Mouse (Mus musculus): ENCODE measurements at regions not wholly inside any gene's neighbourhood (a gene's known extent, or its start where the extent isn't known, plus 50 kb on each side); places are given as distances from the start of the nearest gene placed in this dataset.
A peak's percentile ranks its signal among the peaks of the same experiment; 100 is the strongest.

GRCm38 (mm10) chr16:74651244-74651643 lies 239.6 kb upstream of the Robo2 start:
- H3K4me1 ChIP-seq (ENCODE audit: control insufficient read depth, insufficient read depth, low read length) = no peaks in the 10 kb centered on the region
- no peaks in the 10 kb centered on the region for H3K27me3 ChIP-seq (replicated peaks; ENCODE audit: control insufficient read depth, insufficient read depth, low read length)
- H3K4me2 ChIP-seq (ENCODE audit: low read length) = no peak overlapping the region
- ATAC-seq (peak; percentile 34; the same call in 1 of the 2 replicates), DNase-seq (ENCODE audit: low spot score) (peak; percentile 39)
- no peak overlapping the region for H3K9ac ChIP-seq (ENCODE audit: low read length)
- H3K36me3 ChIP-seq (ENCODE audit: control insufficient read depth, insufficient read depth, low read length) = no peaks in the 10 kb centered on the region
- H3K27ac ChIP-seq (ENCODE audit: low read depth, low read length) = no peak overlapping the region
- 46% methylated on average over 3 of the region's 3 CpGs for WGBS
- no peaks in the 10 kb centered on the region for H3K9me3 ChIP-seq (replicated peaks; ENCODE audit: control insufficient read depth, low read length)
- no peak overlapping the region for H3K4me3 ChIP-seq (ENCODE audit: low read depth, low read length)

DNA sequence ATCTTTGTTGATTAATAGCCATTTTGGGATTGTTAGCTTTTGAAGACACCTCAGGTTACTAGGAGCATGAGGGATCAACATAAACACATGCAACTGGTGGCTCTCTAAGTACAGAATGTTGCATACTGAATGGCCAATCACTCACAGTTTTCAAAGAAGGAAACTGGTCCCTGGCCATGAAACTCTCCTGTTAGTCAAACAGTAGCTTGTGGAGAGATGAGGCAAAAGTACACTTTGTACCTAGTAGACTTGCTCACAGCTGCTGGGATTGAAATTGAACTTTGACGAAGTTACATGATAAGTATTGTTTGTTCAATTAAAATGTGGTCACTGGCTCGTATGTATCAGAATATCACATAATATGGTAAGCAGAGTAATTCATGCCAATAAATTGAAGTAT lies 237.6 kb upstream of the Robo2 start:
- no peak for ATAC-seq

DNA sequence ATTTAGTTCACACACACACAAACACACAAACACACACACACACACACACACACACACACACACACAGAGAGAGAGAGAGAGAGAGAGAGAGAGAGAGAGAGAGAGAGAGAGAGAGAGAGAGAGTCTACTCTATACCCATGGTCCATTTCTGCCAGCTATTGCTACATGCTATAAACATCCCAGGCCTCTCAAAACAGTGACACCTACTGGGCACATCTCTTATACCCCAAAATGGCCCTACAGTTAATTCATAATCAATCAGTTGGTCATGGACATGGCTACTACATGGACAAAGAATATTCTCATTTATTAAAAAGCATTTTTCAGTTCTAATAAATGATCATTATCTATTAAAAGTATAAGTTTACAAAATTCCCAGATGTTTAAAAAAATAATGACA lies 236.8 kb upstream of the Robo2 start:
- H3K27me3 ChIP-seq (replicated peaks; ENCODE audit: control insufficient read depth, insufficient read depth, low read length) = no peaks in the 10 kb centered on the region

More for the DNA sequence above, 237.6 kb upstream of the Robo2 start:
- Histone ChIP-seq H3K9ac (ENCODE audit: low read length) (no peak overlapping the region), H3K4me3 (ENCODE audit: low read depth, low read length) (no peak overlapping the region), H3K4me2 (ENCODE audit: low read length) (no peak overlapping the region), H3K36me3 (ENCODE audit: control insufficient read depth, insufficient read depth, low read length) (no peaks in the 10 kb centered on the region), H3K27me3 (replicated peaks; ENCODE audit: control insufficient read depth, insufficient read depth, low read length) (no peaks in the 10 kb centered on the region), H3K27ac (ENCODE audit: low read depth, low read length) (no peak overlapping the region), H3K9me3 (replicated peaks; ENCODE audit: control insufficient read depth, low read length) (no peaks in the 10 kb centered on the region), H3K4me1 (ENCODE audit: control insufficient read depth, insufficient read depth, low read length) (peaks cover 8% of the 10 kb centered on the region; the same call in 1 of the 2 replicates)
- WGBS = 83% methylated on average over 2 of the region's 2 CpGs
- DNase-seq (ENCODE audit: low spot score) = no peak

GRCm38 (mm10) chr16:74644750-74645366 lies 233.2 kb upstream of the Robo2 start:
- ATAC-seq (peak; percentile 63), DNase-seq (ENCODE audit: low spot score) (peak; percentile 30)
- Histone ChIP-seq H3K36me3 (ENCODE audit: control insufficient read depth, insufficient read depth, low read length) (no peaks in the 10 kb centered on the region), H3K4me3 (ENCODE audit: low read depth, low read length) (no peak overlapping the region), H3K9ac (ENCODE audit: low read length) (no peak overlapping the region), H3K4me2 (ENCODE audit: low read length) (no peak overlapping the region), H3K27me3 (replicated peaks; ENCODE audit: control insufficient read depth, insufficient read depth, low read length) (no peaks in the 10 kb centered on the region), H3K4me1 (ENCODE audit: control insufficient read depth, insufficient read depth, low read length) (peaks cover 8% of the 10 kb centered on the region; the same call in 1 of the 2 replicates), H3K9me3 (replicated peaks; ENCODE audit: control insufficient read depth, low read length) (no peaks in the 10 kb centered on the region), H3K27ac (ENCODE audit: low read depth, low read length) (no peak overlapping the region)
- 8% methylated on average over 10 of the region's 10 CpGs for WGBS

More for the DNA sequence above, 236.8 kb upstream of the Robo2 start:
- Histone ChIP-seq H3K4me3 (ENCODE audit: low read depth, low read length) (no peak overlapping the region), H3K9me3 (replicated peaks; ENCODE audit: control insufficient read depth, low read length) (no peaks in the 10 kb centered on the region), H3K4me2 (ENCODE audit: low read length) (no peak overlapping the region), H3K9ac (ENCODE audit: low read length) (no peak overlapping the region), H3K27ac (ENCODE audit: low read depth, low read length) (no peak overlapping the region), H3K4me1 (ENCODE audit: control insufficient read depth, insufficient read depth, low read length) (peaks cover 8% of the 10 kb centered on the region; the same call in 1 of the 2 replicates), H3K36me3 (ENCODE audit: control insufficient read depth, insufficient read depth, low read length) (no peaks in the 10 kb centered on the region)
- ATAC-seq (no peak), DNase-seq (ENCODE audit: low spot score) (no peak)

DNA sequence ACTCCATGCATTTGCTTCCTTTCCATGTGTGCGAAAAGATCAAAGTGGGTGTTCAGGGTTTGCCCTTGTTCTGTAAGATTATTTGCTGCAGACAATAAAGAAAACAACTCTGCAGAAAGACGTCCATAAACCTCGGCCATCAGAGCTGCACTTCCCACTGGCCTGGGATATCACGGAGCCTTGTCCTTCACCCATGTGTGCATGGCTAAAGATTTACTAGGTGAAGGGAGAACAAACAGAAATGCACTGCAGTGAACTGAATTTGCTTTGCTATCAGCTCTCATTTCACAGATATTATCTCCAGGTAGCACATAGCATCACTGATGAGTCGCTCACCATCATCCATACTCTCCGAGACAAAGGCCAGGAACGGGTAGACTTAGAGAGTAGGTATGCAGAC lies 228.2 kb upstream of the Robo2 start:
- 91% methylated on average over 7 of the region's 7 CpGs for WGBS
- Histone ChIP-seq H3K4me2 (ENCODE audit: low read length) (no peak overlapping the region), H3K27ac (ENCODE audit: low read depth, low read length) (no peak overlapping the region), H3K4me3 (ENCODE audit: low read depth, low read length) (no peak overlapping the region), H3K9ac (ENCODE audit: low read length) (no peak overlapping the region), H3K27me3 (replicated peaks; ENCODE audit: control insufficient read depth, insufficient read depth, low read length) (no peaks in the 10 kb centered on the region), H3K4me1 (ENCODE audit: control insufficient read depth, insufficient read depth, low read length) (peaks cover 3% of the 10 kb centered on the region; the same call in 1 of the 2 replicates), H3K36me3 (ENCODE audit: control insufficient read depth, insufficient read depth, low read length) (no peaks in the 10 kb centered on the region), H3K9me3 (replicated peaks; ENCODE audit: control insufficient read depth, low read length) (no peaks in the 10 kb centered on the region)
- no peak for ATAC-seq
- DNase-seq (ENCODE audit: low spot score) = no peak

DNA sequence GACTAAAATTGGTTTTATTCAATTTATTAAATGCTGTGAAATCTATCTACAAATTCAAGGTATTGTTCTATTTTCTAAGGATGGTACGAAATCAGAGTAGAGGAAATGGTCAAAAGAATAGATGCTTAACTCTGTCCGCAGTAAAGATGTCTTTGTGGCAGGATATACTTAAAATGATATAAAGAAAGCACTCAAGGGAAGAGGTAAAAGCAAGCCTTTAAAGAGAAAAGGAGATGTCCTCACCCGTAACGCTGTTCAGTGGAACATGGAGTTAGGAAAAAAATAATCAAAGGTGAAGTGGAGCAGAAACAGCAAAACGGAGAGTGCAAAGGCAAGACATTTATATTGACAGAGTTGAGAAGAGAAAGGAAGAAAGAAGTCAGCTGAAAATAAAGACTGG lies 226.0 kb upstream of the Robo2 start:
- DNase-seq (ENCODE audit: low spot score) (no peak), ATAC-seq (no peak)
- Histone ChIP-seq H3K9ac (ENCODE audit: low read length) (no peak overlapping the region), H3K4me2 (ENCODE audit: low read length) (no peak overlapping the region), H3K27me3 (replicated peaks; ENCODE audit: control insufficient read depth, insufficient read depth, low read length) (no peaks in the 10 kb centered on the region), H3K4me1 (ENCODE audit: control insufficient read depth, insufficient read depth, low read length) (no peaks in the 10 kb centered on the region), H3K9me3 (replicated peaks; ENCODE audit: control insufficient read depth, low read length) (no peaks in the 10 kb centered on the region), H3K36me3 (ENCODE audit: control insufficient read depth, insufficient read depth, low read length) (no peaks in the 10 kb centered on the region), H3K27ac (ENCODE audit: low read depth, low read length) (no peak overlapping the region), H3K4me3 (ENCODE audit: low read depth, low read length) (no peak overlapping the region)
- 72% methylated on average over 5 of the region's 5 CpGs for WGBS

DNA sequence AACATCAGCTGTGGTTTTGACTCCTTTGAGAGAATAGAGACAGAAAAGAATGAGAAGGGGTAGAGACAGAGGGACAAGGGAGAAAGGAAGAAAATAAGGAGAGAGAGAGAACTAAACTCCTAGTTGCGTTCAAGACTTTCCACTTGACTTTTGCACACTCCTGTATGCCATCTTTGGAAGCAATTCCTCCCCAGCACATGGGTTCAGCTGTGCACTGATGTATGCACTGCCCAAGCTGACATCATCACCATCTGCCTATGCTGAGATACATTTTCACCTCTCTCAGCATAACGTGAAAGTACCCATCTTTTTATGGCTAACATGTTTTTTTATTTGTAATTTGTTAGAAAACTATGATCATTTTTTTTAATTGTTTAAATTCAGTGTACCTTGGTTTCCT lies 214.2 kb upstream of the Robo2 start:
- no peak overlapping the region for H3K27ac ChIP-seq (ENCODE audit: low read depth, low read length)
- H3K9me3 ChIP-seq (replicated peaks; ENCODE audit: control insufficient read depth, low read length) = no peaks in the 10 kb centered on the region
- H3K4me3 ChIP-seq (ENCODE audit: low read depth, low read length) = no peak overlapping the region
- WGBS = 72% methylated on average over 2 of the region's 2 CpGs
- peaks cover 4% of the 10 kb centered on the region; the same call in 1 of the 2 replicates for H3K4me1 ChIP-seq (ENCODE audit: control insufficient read depth, insufficient read depth, low read length)
- DNase-seq (ENCODE audit: low spot score) = no peak
- H3K27me3 ChIP-seq (replicated peaks; ENCODE audit: control insufficient read depth, insufficient read depth, low read length) = no peaks in the 10 kb centered on the region
- H3K36me3 ChIP-seq (ENCODE audit: control insufficient read depth, insufficient read depth, low read length) = no peaks in the 10 kb centered on the region
- H3K9ac ChIP-seq (ENCODE audit: low read length) = no peak overlapping the region
- H3K4me2 ChIP-seq (ENCODE audit: low read length) = no peak overlapping the region
- no peak for ATAC-seq

- Histone ChIP-seq H3K4me2 (ENCODE audit: low read length) (no peak overlapping the region), H3K27me3 (replicated peaks; ENCODE audit: control insufficient read depth, insufficient read depth, low read length) (no peaks in the 10 kb centered on the region), H3K36me3 (ENCODE audit: control insufficient read depth, insufficient read depth, low read length) (no peaks in the 10 kb centered on the region), H3K4me1 (ENCODE audit: control insufficient read depth, insufficient read depth, low read length) (no peaks in the 10 kb centered on the region), H3K9me3 (replicated peaks; ENCODE audit: control insufficient read depth, low read length) (no peaks in the 10 kb centered on the region), H3K4me3 (ENCODE audit: low read depth, low read length) (no peak overlapping the region), H3K9ac (ENCODE audit: low read length) (no peak overlapping the region), H3K27ac (ENCODE audit: low read depth, low read length) (no peak overlapping the region)
- ATAC-seq (peak; percentile 26; the same call in 1 of the 2 replicates), DNase-seq (ENCODE audit: low spot score) (peak; percentile 44)
- WGBS = 55% methylated on average over 4 of the region's 4 CpGs
Observed at GRCm38 (mm10) chr16:74612072-74612471, 200.4 kb upstream of the Robo2 start.

- no peak for ATAC-seq
- H3K9me3 ChIP-seq (replicated peaks; ENCODE audit: control insufficient read depth, low read length) = no peaks in the 10 kb centered on the region
- WGBS = 83% methylated on average over 4 of the region's 4 CpGs
Observed at GRCm38 (mm10) chr16:74609564-74609963, 197.9 kb upstream of the Robo2 start.

More at GRCm38 (mm10) chr16:74609564-74609963, 197.9 kb upstream of the Robo2 start:
- Histone ChIP-seq H3K27ac (ENCODE audit: low read depth, low read length) (no peak overlapping the region), H3K27me3 (replicated peaks; ENCODE audit: control insufficient read depth, insufficient read depth, low read length) (no peaks in the 10 kb centered on the region), H3K9ac (ENCODE audit: low read length) (no peak overlapping the region), H3K4me2 (ENCODE audit: low read length) (no peak overlapping the region), H3K4me3 (ENCODE audit: low read depth, low read length) (no peak overlapping the region), H3K4me1 (ENCODE audit: control insufficient read depth, insufficient read depth, low read length) (no peaks in the 10 kb centered on the region), H3K36me3 (ENCODE audit: control insufficient read depth, insufficient read depth, low read length) (no peaks in the 10 kb centered on the region)
- no peak for DNase-seq (ENCODE audit: low spot score)

Measured in forebrain, embryonic 14.5 days (tissue).